Comparison of ENCODE assay signal across 12 mouse cellular contexts in the genomic region with DNA sequence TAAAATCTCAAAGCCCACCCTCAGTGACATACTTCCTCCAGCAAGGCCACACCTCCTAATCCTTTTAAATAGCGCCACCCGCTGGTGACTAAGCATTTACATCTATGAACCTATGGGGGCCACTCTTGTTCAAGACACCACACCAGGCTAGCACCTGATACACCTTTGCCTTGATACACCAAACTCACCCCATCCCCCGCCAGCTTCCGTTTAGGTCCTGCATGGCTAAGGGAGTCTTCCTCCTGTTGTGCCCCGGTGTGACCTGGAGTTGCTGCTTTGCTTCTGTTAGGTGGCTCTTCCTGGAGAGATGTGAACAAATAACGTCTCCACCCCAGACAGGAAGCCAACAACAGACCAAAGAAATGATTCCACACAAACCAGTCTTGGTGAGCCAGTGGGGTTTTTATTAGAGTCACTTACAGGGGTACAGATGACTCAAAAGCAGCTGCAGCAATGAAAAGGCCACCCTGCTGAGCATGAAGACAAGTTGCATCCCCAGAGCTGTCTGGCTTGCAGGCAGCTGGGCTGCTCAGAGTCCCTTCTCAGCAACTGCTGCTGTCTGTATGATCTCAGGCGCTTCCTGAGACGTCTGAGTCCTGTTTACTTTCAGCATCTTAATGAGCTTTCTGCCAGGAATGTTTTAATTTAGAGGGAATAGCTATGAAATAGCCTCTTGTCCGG. TPM values are rescaled to one million over a fixed set of nuclear protein-coding genes. Genes with fewer than 3 reads are reported as not detected.
DNase-seq lines count a peak whose midpoint lies in the region; ATAC-seq and TF ChIP-seq lines count a peak whose summit lies in the region.
"Had no signal": no experiment of that assay in that cellular context is flagged by ENCODE, and none has a peak within 500 bp of the region (broad histone marks: within the 10 kb centered on the region; RNA-seq: fewer than 3 reads in every experiment).

No protein-coding gene starts in this region.

- no peak for TF ChIP-seq POLR2A in cerebellum, adult 2 months (IDR thresholded peaks at IDR 0.05; ENCODE audit: borderline replicate concordance, insufficient read depth, low read length)

- no peaks in the 10 kb centered on the region for H3K9me3 ChIP-seq in hindbrain, embryonic 12.5 days (replicated peaks)
- H3K9me3 ChIP-seq in hindbrain, embryonic 10.5 days = 0 out of 2 replicates have a peak, but pooled peaks cover 5% of the 10 kb centered on the region
- H3K9me3 ChIP-seq in limb, embryonic 10.5 days (replicated peaks) = no peaks in the 10 kb centered on the region

- TF ChIP-seq CTCF in cerebellum, adult 2 months (IDR thresholded peaks at IDR 0.05; ENCODE audit: borderline replicate concordance, insufficient read depth, low read depth, low read length) = no peak

- peaks cover 8% of the 10 kb centered on the region; the same call in 1 of the 2 replicates for H3K4me1 ChIP-seq in hindbrain, embryonic 12.5 days
- H3K4me1 ChIP-seq in hindbrain, embryonic 10.5 days (replicated peaks) = peaks cover 23% of the 10 kb centered on the region
- peaks cover 16% of the 10 kb centered on the region for H3K4me1 ChIP-seq in limb, embryonic 10.5 days
- H3K4me1 ChIP-seq in cerebellum, adult 2 months (ENCODE audit: control insufficient read depth, insufficient read depth, low read length) = no peaks in the 10 kb centered on the region

- no peak for ATAC-seq in hindbrain, embryonic 12.5 days (ENCODE audit: low FRiP score)

- no peaks in the 10 kb centered on the region for H3K36me3 ChIP-seq in hindbrain, embryonic 12.5 days
- no peaks in the 10 kb centered on the region for H3K36me3 ChIP-seq in hindbrain, embryonic 10.5 days
- H3K36me3 ChIP-seq in limb, embryonic 10.5 days = no peaks in the 10 kb centered on the region
- H3K36me3 ChIP-seq: heart, embryonic 13.5 days had no signal

- 53% methylated on average over 9 of the region's 9 CpGs for WGBS in hindbrain, embryonic 12.5 days
- WGBS in hindbrain, embryonic 10.5 days = 57% methylated on average over 9 of the region's 9 CpGs
- 68% methylated on average over 9 of the region's 9 CpGs for WGBS in limb, embryonic 10.5 days
- WGBS in cerebellum, adult 2 months = 64% methylated on average over 9 of the region's 9 CpGs

- no peak for DNase-seq in hindbrain, embryonic 10.5 days (ENCODE audit: low spot score)
- DNase-seq in right cerebral cortex, postnatal 4 days = peak; percentile 26
- no peak for DNase-seq in right cerebral cortex, postnatal 25 days
- DNase-seq in limb, embryonic 10.5 days (ENCODE audit: low spot score) = no peak
- DNase-seq in thymus, postnatal 14 days = peak; percentile 31
- no peak for DNase-seq in cerebellum, adult 2 months
- DNase-seq in heart, adult 18-20 months = no peak
- DNase-seq: cerebellum, adult 11 months had no signal

- H3K4me3 ChIP-seq in hindbrain, embryonic 12.5 days = no peak overlapping the region
- no peak overlapping the region for H3K4me3 ChIP-seq in hindbrain, embryonic 10.5 days
- H3K4me3 ChIP-seq in limb, embryonic 10.5 days = no peak overlapping the region
- H3K4me3 ChIP-seq in cerebellum, adult 2 months (replicated peaks; ENCODE audit: insufficient read depth, low read depth, low read length) = no peak overlapping the region
- H3K4me3 ChIP-seq: erythroblast, embryonic 14.5 days; heart, embryonic 13.5 days had no signal

- H3K4me2 ChIP-seq in hindbrain, embryonic 12.5 days (replicated peaks) = no peak overlapping the region
- H3K4me2 ChIP-seq: heart, embryonic 13.5 days had no signal

- no peaks in the 10 kb centered on the region for H3K27me3 ChIP-seq in hindbrain, embryonic 12.5 days
- H3K27me3 ChIP-seq in hindbrain, embryonic 10.5 days (ENCODE audit: insufficient read depth, poor library complexity, severe bottlenecking) = no peaks in the 10 kb centered on the region
- no peaks in the 10 kb centered on the region for H3K27me3 ChIP-seq in limb, embryonic 10.5 days (ENCODE audit: low read depth, poor library complexity, severe bottlenecking)
- no peaks in the 10 kb centered on the region for H3K27me3 ChIP-seq in cerebellum, adult 2 months (ENCODE audit: control insufficient read depth, insufficient read depth, low read length)
- H3K27me3 ChIP-seq: heart, embryonic 13.5 days had no signal

- 0 out of 2 replicates have a peak overlapping the region, but pooled peaks have one; percentile 13 for H3K27ac ChIP-seq in hindbrain, embryonic 12.5 days
- H3K27ac ChIP-seq in hindbrain, embryonic 10.5 days = no peak overlapping the region
- H3K27ac ChIP-seq in limb, embryonic 10.5 days = peak overlapping the region; percentile 53; the same call in 1 of the 2 replicates
- H3K27ac ChIP-seq in cerebellum, adult 2 months (ENCODE audit: insufficient read depth, low read length) = no peak overlapping the region
- H3K27ac ChIP-seq: heart, embryonic 13.5 days had no signal

- H3K9ac ChIP-seq in hindbrain, embryonic 12.5 days = no peak overlapping the region
- H3K9ac ChIP-seq: heart, embryonic 13.5 days had no signal

RNA-seq across cellular contexts. Expression of a gene that starts 26.0 kb away (rescaled TPM):
- polyA plus RNA-seq in hindbrain, embryonic 12.5 days (2016; fragmentation: Nextera tagmentation; extraction: Ambion mirVana) = not detected in 2 replicates
- not detected in 2 replicates for polyA plus RNA-seq in hindbrain, embryonic 10.5 days (2016; fragmentation: Nextera tagmentation; extraction: Ambion mirVana)
- polyA plus RNA-seq in limb, embryonic 10.5 days (2016; fragmentation: Nextera tagmentation; extraction: Ambion mirVana) = not detected in 2 replicates
- not detected in 2 replicates for polyA plus RNA-seq in cerebellum, adult 2 months (2012; rRNA removed)
- not detected for total RNA-seq in heart, adult 18-20 months (2021)
- polyA plus RNA-seq: erythroblast, embryonic 14.5 days; heart, embryonic 13.5 days; liver, embryonic 16.5 days had no signal

Comparison
In these comparisons a context has a peak if more than half of its experiments do, and no peak if none do; other contexts are left out.
1. H3K27ac ChIP-seq: peak in hindbrain, embryonic 12.5 days (single experiment) and limb, embryonic 10.5 days (single experiment); none in hindbrain, embryonic 10.5 days (single experiment) and cerebellum, adult 2 months (single experiment).
2. DNase-seq: peak in right cerebral cortex, postnatal 4 days (single experiment) and thymus, postnatal 14 days (single experiment); none in hindbrain, embryonic 10.5 days (single experiment), right cerebral cortex, postnatal 25 days (single experiment), limb, embryonic 10.5 days (single experiment), cerebellum, adult 2 months (0 of 2) and heart, adult 18-20 months (0 of 2).